Mouse (Mus musculus): Measurements from ENCODE around the gene Ncor2. TPM values are rescaled to one million over a fixed set of nuclear protein-coding genes. Genes with fewer than 3 reads are reported as not detected.

Gene Ncor2
- total and polyA plus RNA-seq, 3 experiments, result 5.0 to 46.8 TPM; not detected in 1

GRCm38 (mm10) chr5:125076183-125076582 lies 102.8 kb downstream of the Ncor2 start:
- no peaks in the 10 kb centered on the region; a peak in 1 of 4 replicates for H3K36me3 ChIP-seq (ENCODE audit: control insufficient read depth in 1 of 2, insufficient read depth in 2 of 2, low read length in 2 of 2)
- no peak overlapping the region for H3K9ac ChIP-seq (ENCODE audit: control insufficient read depth, low read depth, low read length, poor library complexity, severe bottlenecking)
- 0 out of 4 replicates have a peak, but pooled peaks cover 0 to 3% of the 10 kb centered on the region in 2 experiments for H3K4me1 ChIP-seq (ENCODE audit: control insufficient read depth in 1 of 2, insufficient read depth in 2 of 2, low read length in 2 of 2)
- no peak overlapping the region for H3K4me3 ChIP-seq (ENCODE audit: control insufficient read depth in 1 of 2, insufficient read depth in 1 of 2, low read depth in 2 of 2, low read length in 2 of 2)
- no peaks in the 10 kb centered on the region for H3K27me3 ChIP-seq (ENCODE audit: control insufficient read depth in 1 of 2, insufficient read depth in 2 of 2, low read length in 2 of 2)
- no peaks in the 10 kb centered on the region for H3K79me2 ChIP-seq (ENCODE audit: control insufficient read depth, insufficient read depth, low read length, poor library complexity)
- H3K9me3 ChIP-seq (replicated peaks; ENCODE audit: insufficient read depth, low read length), result no peaks in the 10 kb centered on the region
- H3K27ac ChIP-seq (ENCODE audit: control insufficient read depth, low read depth, low read length), result no peak overlapping the region
- no peak for DNase-seq (ENCODE audit: low read depth, low spot score)
- TF ChIP-seq MEF2A (IDR thresholded peaks at IDR 0.05; ENCODE audit: extremely low read depth, insufficient replicate concordance, low read depth, low read length, poor library complexity, severe bottlenecking) (no peak), SMC3 (IDR thresholded peaks at IDR 0.05; ENCODE audit: low read depth, low read length) (no peak), ZNF384 (IDR thresholded peaks at IDR 0.05; ENCODE audit: low read depth, low read length) (no peak), MAX (IDR thresholded peaks at IDR 0.05; ENCODE audit: low read length) (no peak), MYC (IDR thresholded peaks at IDR 0.05; ENCODE audit: low read depth, low read length) (no peak), MXI1 (IDR thresholded peaks at IDR 0.05; ENCODE audit: low read depth, low read length) (no peak), GATA1 (IDR thresholded peaks at IDR 0.05; ENCODE audit: low read depth, low read length) (no peak), TAL1 (IDR thresholded peaks at IDR 0.05; ENCODE audit: low read length) (no peak), TBP (IDR thresholded peaks at IDR 0.05; ENCODE audit: low read depth, low read length) (no peak)

DNA sequence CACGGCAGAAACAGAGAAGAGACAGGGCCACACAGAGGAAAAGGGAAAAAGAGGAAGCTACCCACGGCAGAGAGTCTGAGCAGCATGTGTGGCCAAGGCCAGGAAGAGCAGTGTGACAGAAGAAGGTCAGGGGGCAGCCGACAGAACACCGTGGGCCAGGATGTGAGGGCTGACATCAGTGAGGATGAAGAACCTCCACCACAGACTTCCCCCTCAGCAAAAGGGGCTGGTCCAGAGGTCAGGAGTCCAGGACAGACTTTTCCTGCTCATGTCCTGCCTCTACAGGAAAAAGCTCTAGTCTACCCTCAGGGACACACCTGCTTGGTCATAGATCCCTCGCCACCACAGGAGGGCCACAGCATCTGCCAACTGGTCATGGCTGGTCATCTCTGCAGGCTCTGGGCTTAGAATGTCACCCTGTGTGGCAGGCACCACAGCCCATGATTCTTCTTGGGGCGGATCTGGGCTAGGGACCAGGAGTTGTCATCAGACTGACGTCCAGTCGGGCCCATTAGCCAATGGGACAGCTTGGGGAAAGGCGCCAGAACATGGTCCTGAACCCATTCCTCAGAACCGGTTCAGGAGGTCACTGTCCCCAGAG lies 104.3 kb downstream of the Ncor2 start:
- Histone ChIP-seq H3K79me2 (ENCODE audit: control insufficient read depth, insufficient read depth, low read length, poor library complexity) (no peaks in the 10 kb centered on the region), H3K27ac (ENCODE audit: control insufficient read depth, low read depth, low read length) (no peak overlapping the region), H3K4me1 (ENCODE audit: control insufficient read depth in 1 of 2, insufficient read depth in 2 of 2, low read length in 2 of 2) (0 out of 4 replicates have a peak, but pooled peaks cover 0 to 3% of the 10 kb centered on the region in 2 experiments), H3K36me3 (ENCODE audit: control insufficient read depth in 1 of 2, insufficient read depth in 2 of 2, low read length in 2 of 2) (no peaks in the 10 kb centered on the region), H3K27me3 (ENCODE audit: control insufficient read depth in 1 of 2, insufficient read depth in 2 of 2, low read length in 2 of 2) (no peaks in the 10 kb centered on the region), H3K9ac (ENCODE audit: control insufficient read depth, low read depth, low read length, poor library complexity, severe bottlenecking) (no peak overlapping the region), H3K4me3 (ENCODE audit: control insufficient read depth in 1 of 2, insufficient read depth in 1 of 2, low read depth in 2 of 2, low read length in 2 of 2) (no peak overlapping the region), H3K9me3 (replicated peaks; ENCODE audit: insufficient read depth, low read length) (no peaks in the 10 kb centered on the region)
- peak; percentile 58 for DNase-seq (ENCODE audit: low read depth, low spot score)
- no peak for TF ChIP-seq ZMIZ1 (IDR thresholded peaks at IDR 0.05; ENCODE audit: low read depth, low read length)
- no peak for TF ChIP-seq UBTF (IDR thresholded peaks at IDR 0.05; ENCODE audit: borderline replicate concordance, insufficient read depth, low read depth, low read length)
- no peak for TF ChIP-seq ZC3H11A (IDR thresholded peaks at IDR 0.05; ENCODE audit: low read depth, low read length)
- no peak for TF ChIP-seq JUND (IDR thresholded peaks at IDR 0.05; ENCODE audit: low read depth, low read length)
- no peak for TF ChIP-seq MEF2A (IDR thresholded peaks at IDR 0.05; ENCODE audit: extremely low read depth, insufficient replicate concordance, low read depth, low read length, poor library complexity, severe bottlenecking)
- no peak for TF ChIP-seq CTCF (IDR thresholded peaks at IDR 0.05 in 2 of 3, conservative IDR thresholded peaks at IDR 0.05 in 1 of 3; ENCODE audit: control insufficient read depth in 1 of 3, insufficient read depth in 1 of 3, low read depth in 2 of 3, low read length in 3 of 3, poor library complexity in 1 of 3, severe bottlenecking in 1 of 3)
- TF ChIP-seq SIN3A (IDR thresholded peaks at IDR 0.05; ENCODE audit: low read length), result no peak
- TF ChIP-seq MXI1 (IDR thresholded peaks at IDR 0.05; ENCODE audit: low read depth, low read length), result no peak
- TF ChIP-seq KAT2A (conservative IDR thresholded peaks at IDR 0.05; ENCODE audit: low read depth, low read length), result no peak
- no peak for TF ChIP-seq TBP (IDR thresholded peaks at IDR 0.05; ENCODE audit: low read depth, low read length)
- no peak for TF ChIP-seq EP300 (IDR thresholded peaks at IDR 0.05; ENCODE audit: low read depth in 1 of 2, low read length in 2 of 2)
- no peak for TF ChIP-seq CHD1 (IDR thresholded peaks at IDR 0.05; ENCODE audit: low read depth, low read length)
- TF ChIP-seq POLR2AphosphoS2 (IDR thresholded peaks at IDR 0.05; ENCODE audit: low read length), result no peak
- no peak for TF ChIP-seq ELF1 (IDR thresholded peaks at IDR 0.05; ENCODE audit: low read depth, low read length)
- TF ChIP-seq RAD21 (IDR thresholded peaks at IDR 0.05; ENCODE audit: low read depth, low read length), result no peak
- no peak for TF ChIP-seq MAX (IDR thresholded peaks at IDR 0.05; ENCODE audit: low read length)
